Mouse (Mus musculus) limb, embryonic 14.5 days (tissue): ENCODE results near the gene Setdb1. TPM values are rescaled to one million over a fixed set of nuclear protein-coding genes. Genes with fewer than 3 reads are reported as not detected.

ENCODE experiments used
- ATAC-seq: fragments of 200-750 bp; cut with Nextera tagmentation; 2 replicates; pipeline ENCODE4 v1.8.0; 2017; ENCODE audit warnings: low read depth, moderate number of reproducible peaks, moderate TSS enrichment; ENCODE audit not compliant: low FRiP score
- DNase-seq: peaks from one replicate; pipeline ENCODE4 v3.0.0-alpha.2; 2015; ENCODE audit warnings: low spot score
- H3K27ac ChIP-seq: fragments of 300-500 bp; sonication (generic); replicated peaks from 2 replicates; pipeline ENCODE4 v1.5.1; 2014; ENCODE audit warnings: low read depth, mild to moderate bottlenecking, low read length, moderate library complexity, mixed read lengths
- H3K27me3 ChIP-seq: fragments of 300-500 bp; sonication (generic); 2 replicates; pipeline ENCODE4 v1.6.1; 2014; ENCODE audit warnings: low read length, mixed read lengths; ENCODE audit not compliant: control insufficient read depth, insufficient read depth
- H3K36me3 ChIP-seq: fragments of 300-500 bp; sonication (generic); 2 replicates; pipeline ENCODE4 v1.6.1; 2014; ENCODE audit warnings: mild to moderate bottlenecking, low read length, moderate library complexity, mixed read lengths; ENCODE audit not compliant: control insufficient read depth, insufficient read depth
- H3K4me1 ChIP-seq: fragments of 300-500 bp; sonication (generic); 2 replicates; pipeline ENCODE4 v1.6.1; 2014; ENCODE audit warnings: antibody characterized with exemption, low read length, mixed read lengths; ENCODE audit not compliant: control insufficient read depth, insufficient read depth
- H3K4me2 ChIP-seq: fragments of 300-500 bp; sonication (generic); replicated peaks from 2 replicates; pipeline ENCODE4 v1.6.1; 2014; ENCODE audit warnings: low read depth, mild to moderate bottlenecking, low read length, moderate library complexity; ENCODE audit not compliant: severe bottlenecking
- H3K4me3 ChIP-seq: fragments of 300-500 bp; sonication (generic); replicated peaks from 2 replicates; pipeline ENCODE4 v1.5.1; 2014; ENCODE audit warnings: low read length
- H3K9ac ChIP-seq: fragments of 300-500 bp; sonication (generic); 2 replicates; pipeline ENCODE4 v1.6.1; 2014; ENCODE audit warnings: mild to moderate bottlenecking, low read depth, low read length, moderate library complexity; ENCODE audit not compliant: severe bottlenecking
- H3K9me3 ChIP-seq: fragments of 300-500 bp; sonication (generic); 2 replicates; pipeline ENCODE4 v1.6.1; 2016; ENCODE audit warnings: low read length; ENCODE audit not compliant: control insufficient read depth
- POLR2A ChIP-seq: fragments of 200-500 bp; IDR thresholded peaks from 2 replicates; pipeline ENCODE4 v1.8.0; 2012; ENCODE audit warnings: inconsistent platforms, mild to moderate bottlenecking, moderate library complexity, borderline replicate concordance; ENCODE audit not compliant: insufficient read depth, insufficient read length; ENCODE audit errors: extremely low read depth
- WGBS: fragments of 180-500 bp; shearing (Covaris S2); extraction: QIAGEN DNeasy Blood & Tissue Kit; methylation state at CpG from one replicate; pipeline ENCODE4 v1.1.7; 2014; 5-methylcytosine and 5-hydroxymethylcytosine counted together
- polyA plus RNA-seq, 2 experiments: library from polyadenylated mRNA; depleted of rRNA in 1 of 2; stranded (reverse) in 1 of 2; unstranded in 1 of 2; fragments of >200 nt; fragmentation: Nextera tagmentation in 1 of 2; extraction: Ambion mirVana in 1 of 2; gene quantifications; 2 replicates each; pipeline versions ENCODE4 v1.2.1 to v1.2.3; 2012 to 2014

The Setdb1 gene
- polyA plus RNA-seq, 2 experiments = 44.2 to 56.2 TPM

GRCm38 (mm10) chr3:95285390-95285789, 71.6 kb downstream of the Setdb1 start:
- DNase-seq (no peak), ATAC-seq (no peak)
- TF ChIP-seq POLR2A = no peak
- no peak overlapping the region for H3K4me3 ChIP-seq
- no peak overlapping the region for H3K4me2 ChIP-seq
- no peaks in the 10 kb centered on the region for H3K9me3 ChIP-seq
- H3K4me1 ChIP-seq = peaks cover 12% of the 10 kb centered on the region
- peaks cover 32% of the 10 kb centered on the region for H3K36me3 ChIP-seq
- no peak overlapping the region for H3K9ac ChIP-seq
- 87% methylated on average over 5 of the region's 5 CpGs for WGBS
- H3K27me3 ChIP-seq = no peaks in the 10 kb centered on the region
- H3K27ac ChIP-seq = no peak overlapping the region

GRCm38 (mm10) chr3:95284501-95285281, 72.3 kb downstream of the Setdb1 start:
- Histone ChIP-seq H3K27ac (no peak overlapping the region), H3K36me3 (peaks cover 25% of the 10 kb centered on the region), H3K4me3 (peak overlapping the region; percentile 77; the same call in 1 of the 2 replicates), H3K27me3 (no peaks in the 10 kb centered on the region), H3K9me3 (no peaks in the 10 kb centered on the region), H3K4me1 (peaks cover 13% of the 10 kb centered on the region), H3K9ac (no peak overlapping the region), H3K4me2 (peak overlapping the region; percentile 68)
- ATAC-seq (no peak), DNase-seq (no peak)
- no peak for TF ChIP-seq POLR2A
- WGBS = 85% methylated on average over 12 of the region's 12 CpGs

- H3K4me2 ChIP-seq = peak overlapping the region; percentile 68
- H3K4me3 ChIP-seq = peak overlapping the region; percentile 77
- ATAC-seq (no peak), DNase-seq (no peak)
- H3K36me3 ChIP-seq = peaks cover 21% of the 10 kb centered on the region
- H3K9me3 ChIP-seq = no peaks in the 10 kb centered on the region
- TF ChIP-seq POLR2A = no peak
- H3K9ac ChIP-seq = peak overlapping the region; percentile 67
- 8% methylated on average over 1 of the region's 1 CpGs for WGBS
- peaks cover 13% of the 10 kb centered on the region for H3K4me1 ChIP-seq
- H3K27me3 ChIP-seq = no peaks in the 10 kb centered on the region
- H3K27ac ChIP-seq = no peak overlapping the region
Measured at GRCm38 (mm10) chr3:95284062-95284461, 72.9 kb downstream of the Setdb1 start.

GRCm38 (mm10) chr3:95283589-95283941, 73.4 kb downstream of the Setdb1 start:
- 2% methylated on average over 7 of the region's 7 CpGs for WGBS
- no peak for ATAC-seq

GRCm38 (mm10) chr3:95282865-95283588, 74.0 kb downstream of the Setdb1 start:
- under 1% methylated on average over 44 of the region's 51 CpGs for WGBS
- Histone ChIP-seq H3K4me2 (peak overlapping the region; percentile 68), H3K27ac (peak overlapping the region; percentile 92), H3K9ac (peak overlapping the region; percentile 67), H3K9me3 (no peaks in the 10 kb centered on the region), H3K27me3 (no peaks in the 10 kb centered on the region), H3K4me1 (peaks cover 13% of the 10 kb centered on the region), H3K4me3 (peak overlapping the region; percentile 77), H3K36me3 (peaks cover 10% of the 10 kb centered on the region)
- TF ChIP-seq POLR2A = peak; percentile 93; the same call in 1 of the 2 replicates
- DNase-seq = peak; percentile 82
- peak; percentile 71 for ATAC-seq

More at GRCm38 (mm10) chr3:95283589-95283941, 73.4 kb downstream of the Setdb1 start:
- Histone ChIP-seq H3K27me3 (no peaks in the 10 kb centered on the region), H3K27ac (peak overlapping the region; percentile 92), H3K9me3 (no peaks in the 10 kb centered on the region), H3K4me3 (peak overlapping the region; percentile 77), H3K9ac (peak overlapping the region; percentile 67), H3K36me3 (peaks cover 16% of the 10 kb centered on the region), H3K4me2 (peak overlapping the region; percentile 68), H3K4me1 (peaks cover 13% of the 10 kb centered on the region)
- TF ChIP-seq POLR2A = no peak
- no peak for DNase-seq
